Mouse (Mus musculus) heart, embryonic 10.5 days (tissue): ENCODE measurements around the gene Taf8. TPM values are rescaled to one million over a fixed set of nuclear protein-coding genes. Genes with fewer than 3 reads are reported as not detected.

Source experiments
- DNase-seq: peaks from one replicate; pipeline ENCODE4 v3.0.0-alpha.2; 2017; ENCODE audit warnings: low spot score
- H3K27ac ChIP-seq: fragments of 300-500 bp; sonication (generic); 2 replicates; pipeline ENCODE4 v1.5.1; 2016; ENCODE audit warnings: mild to moderate bottlenecking
- H3K27me3 ChIP-seq: fragments of 300-500 bp; sonication (generic); 2 replicates; pipeline ENCODE4 v1.6.1; 2016; ENCODE audit warnings: mild to moderate bottlenecking; ENCODE audit not compliant: poor library complexity, insufficient read depth, severe bottlenecking
- H3K36me3 ChIP-seq: fragments of 300-500 bp; sonication (generic); 2 replicates; pipeline ENCODE4 v1.6.1; 2016; ENCODE audit warnings: mild to moderate bottlenecking, moderate library complexity
- H3K4me1 ChIP-seq: fragments of 300-500 bp; sonication (generic); 2 replicates; pipeline ENCODE4 v1.6.1; 2016; ENCODE audit warnings: mild to moderate bottlenecking
- H3K4me3 ChIP-seq: fragments of 300-500 bp; sonication (generic); 2 replicates; pipeline ENCODE4 v1.5.1; 2016; ENCODE audit warnings: mild to moderate bottlenecking, moderate library complexity
- H3K9me3 ChIP-seq: fragments of 300-500 bp; sonication (generic); 2 replicates; pipeline ENCODE4 v1.6.1; 2016; ENCODE audit warnings: mild to moderate bottlenecking, moderate library complexity
- WGBS: fragments of 180-500 bp; shearing (Covaris S2); methylation state at CpG from one replicate; pipeline ENCODE4 v1.1.7; 2016; 5-methylcytosine and 5-hydroxymethylcytosine counted together
- polyA plus RNA-seq: library from polyadenylated mRNA; unstranded; fragments of >200 nt; fragmentation: Nextera tagmentation; extraction: Ambion mirVana; gene quantifications from 2 replicates; pipeline ENCODE4 v1.2.1, GENCODE M21; 2016

The Taf8 gene
- polyA plus RNA-seq, 1 experiment from 2014 or later: 28.5 TPM

GRCm38 (mm10) chr17:47446025-47446424, 56.1 kb downstream of the Taf8 start:
- H3K9me3 ChIP-seq: no peaks in the 10 kb centered on the region
- peak overlapping the region; percentile 76 for H3K27ac ChIP-seq
- peaks cover 91% of the 10 kb centered on the region for H3K4me1 ChIP-seq
- 0 out of 2 replicates have a peak, but pooled peaks cover 3% of the 10 kb centered on the region for H3K27me3 ChIP-seq
- H3K4me3 ChIP-seq: peak overlapping the region; percentile 6; the same call in 1 of the 2 replicates
- WGBS: 20% methylated on average over 9 of the region's 9 CpGs
- no peaks in the 10 kb centered on the region for H3K36me3 ChIP-seq
- no peak for DNase-seq

DNA sequence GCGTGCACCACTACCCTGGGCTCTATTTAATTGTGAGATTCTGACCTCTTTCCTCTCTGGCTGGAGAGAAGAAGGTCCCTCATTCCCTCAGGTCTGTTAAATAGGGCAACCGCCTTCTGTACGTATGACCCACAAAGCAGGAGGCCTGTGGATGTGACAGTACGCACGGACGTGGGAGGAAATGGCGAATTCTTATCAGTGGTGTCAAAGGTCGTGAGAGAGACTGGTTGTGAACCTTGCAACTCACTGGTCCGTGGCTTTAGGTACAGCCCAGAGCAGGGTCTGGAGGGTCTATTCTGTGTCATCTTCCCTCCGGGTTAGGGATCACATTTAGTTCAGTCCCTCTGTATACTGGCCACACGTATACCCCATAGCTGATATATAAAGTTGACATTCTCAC, 56.6 kb downstream of the Taf8 start:
- DNase-seq: no peak
- no peaks in the 10 kb centered on the region for H3K9me3 ChIP-seq
- H3K27ac ChIP-seq: peak overlapping the region; percentile 76
- H3K36me3 ChIP-seq: no peaks in the 10 kb centered on the region
- peaks cover 91% of the 10 kb centered on the region for H3K4me1 ChIP-seq
- H3K4me3 ChIP-seq: no peak overlapping the region
- 0 out of 2 replicates have a peak, but pooled peaks cover 3% of the 10 kb centered on the region for H3K27me3 ChIP-seq
- 36% methylated on average over 11 of the region's 11 CpGs for WGBS

DNA sequence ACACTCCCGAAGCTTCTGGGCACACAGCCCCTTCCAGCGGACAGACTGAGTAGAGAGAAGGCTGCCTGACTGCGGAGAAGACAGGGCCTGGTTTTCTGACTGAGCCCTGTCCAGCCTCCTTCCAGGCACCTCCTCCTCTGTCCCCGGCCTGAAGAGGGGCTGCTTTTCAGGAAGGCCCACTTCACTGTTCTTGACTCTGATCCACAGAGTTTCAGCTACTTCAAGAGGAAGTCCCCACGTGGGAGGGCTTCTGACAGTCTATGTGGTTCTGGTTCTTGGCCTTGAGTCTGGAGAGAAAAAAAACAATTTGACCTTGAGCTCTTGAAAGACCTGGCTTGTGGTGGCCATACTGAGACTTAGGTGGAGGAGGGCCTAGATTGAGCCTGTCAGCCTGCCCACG, 58.0 kb downstream of the Taf8 start:
- Histone ChIP-seq H3K4me1 (peaks cover 91% of the 10 kb centered on the region), H3K27me3 (0 out of 2 replicates have a peak, but pooled peaks cover 3% of the 10 kb centered on the region), H3K27ac (peak overlapping the region; percentile 76), H3K9me3 (no peaks in the 10 kb centered on the region), H3K4me3 (no peak overlapping the region), H3K36me3 (no peaks in the 10 kb centered on the region)
- WGBS: 49% methylated on average over 6 of the region's 6 CpGs
- no peak for DNase-seq

DNA sequence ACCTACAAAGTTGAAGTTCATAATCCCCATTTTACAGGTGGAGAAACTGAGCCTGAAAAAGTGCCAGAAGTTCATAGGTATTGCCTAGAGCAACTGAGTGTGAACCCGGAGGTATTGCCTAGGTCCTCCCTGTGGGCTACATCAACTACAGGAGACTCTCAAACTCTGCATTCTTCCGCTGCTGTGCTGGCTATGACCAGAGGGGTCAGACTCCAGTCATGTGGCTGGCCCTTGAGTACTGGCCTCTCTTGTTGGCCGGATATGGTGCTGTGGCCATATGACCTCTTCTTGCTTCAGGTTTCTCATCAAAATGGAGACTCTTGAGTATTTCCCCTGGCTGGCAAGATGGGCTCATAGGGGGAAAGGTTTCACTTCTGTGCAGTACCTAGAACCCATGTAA, 59.8 kb downstream of the Taf8 start:
- peaks cover 16% of the 10 kb centered on the region for H3K27me3 ChIP-seq
- no peaks in the 10 kb centered on the region for H3K9me3 ChIP-seq
- peak overlapping the region; percentile 88 for H3K27ac ChIP-seq
- 72% methylated on average over 3 of the region's 3 CpGs for WGBS
- H3K36me3 ChIP-seq: no peaks in the 10 kb centered on the region
- peaks cover 92% of the 10 kb centered on the region for H3K4me1 ChIP-seq
- H3K4me3 ChIP-seq: no peak overlapping the region
- no peak for DNase-seq

DNA sequence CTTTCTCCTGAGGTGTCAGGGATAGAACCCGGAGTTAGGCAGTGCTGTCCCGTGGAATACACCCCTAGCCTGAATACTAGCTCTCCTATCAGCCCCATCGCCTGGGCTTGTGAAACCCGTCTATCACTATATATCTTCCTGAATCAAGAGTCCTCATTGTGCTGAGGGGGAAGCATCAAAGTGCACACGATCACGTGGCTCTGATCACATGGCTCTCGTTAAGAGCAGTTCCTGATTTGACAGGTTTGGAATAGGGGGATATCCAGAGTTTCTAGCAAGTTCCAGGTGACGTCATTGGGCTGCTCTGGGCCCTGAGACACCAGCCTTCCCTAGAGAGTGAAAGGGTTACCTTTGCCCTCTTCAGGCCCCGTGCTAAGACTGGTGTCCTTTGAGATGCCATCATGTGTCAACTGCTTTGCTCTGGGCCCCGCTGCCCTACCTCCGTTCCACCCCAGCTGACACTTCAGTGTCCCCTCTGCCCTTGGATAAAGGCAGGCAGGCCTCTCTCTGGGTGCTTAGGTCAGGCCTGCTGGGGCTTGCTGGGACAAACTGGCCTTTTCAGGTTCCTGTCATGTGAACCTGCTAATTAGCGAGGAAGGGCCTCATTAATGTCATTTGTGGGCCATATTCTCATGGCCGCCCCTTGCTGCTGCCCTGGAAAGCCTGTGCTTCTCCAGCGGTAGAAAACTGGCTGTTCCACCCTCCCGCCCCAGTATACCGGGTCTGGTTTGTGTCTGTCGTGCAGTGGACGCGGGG, 60.6 kb downstream of the Taf8 start:
- 40% methylated on average over 19 of the region's 19 CpGs for WGBS
- H3K36me3 ChIP-seq: no peaks in the 10 kb centered on the region
- H3K27me3 ChIP-seq: peaks cover 24% of the 10 kb centered on the region
- DNase-seq: no peak
- peak overlapping the region; percentile 25; the same call in 1 of the 2 replicates for H3K4me3 ChIP-seq
- peak overlapping the region; percentile 88 for H3K27ac ChIP-seq
- H3K4me1 ChIP-seq: peaks cover 95% of the 10 kb centered on the region
- no peaks in the 10 kb centered on the region for H3K9me3 ChIP-seq

DNA sequence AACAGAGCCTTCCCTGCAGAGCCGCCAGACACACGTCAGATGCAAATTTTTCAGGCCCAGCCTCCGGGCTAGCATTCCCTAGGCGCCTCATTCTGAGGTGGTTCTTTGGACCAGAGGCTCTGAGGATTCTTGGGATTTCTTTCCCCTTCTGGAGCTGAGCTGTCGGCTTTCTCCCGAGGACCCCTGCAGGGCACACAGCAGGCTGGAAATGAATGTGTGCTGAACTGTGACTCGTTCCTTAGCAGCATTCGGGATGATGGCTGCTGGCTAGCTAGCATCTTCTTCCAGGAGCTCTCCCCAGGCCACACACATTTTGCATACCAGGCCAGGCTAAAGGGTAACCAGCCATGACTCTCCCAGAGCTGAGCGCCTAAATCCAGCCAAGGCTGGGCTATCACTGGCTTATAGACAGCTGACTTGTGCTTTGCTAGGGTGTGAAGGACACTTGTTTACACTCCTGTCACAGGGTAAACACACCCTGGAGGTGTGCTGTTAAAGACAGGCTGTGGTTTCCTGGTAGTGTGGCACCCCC, 61.7 kb downstream of the Taf8 start:
- WGBS: 10% methylated on average over 9 of the region's 9 CpGs
- Histone ChIP-seq H3K27ac (peak overlapping the region; percentile 88), H3K9me3 (no peaks in the 10 kb centered on the region), H3K27me3 (peaks cover 26% of the 10 kb centered on the region), H3K36me3 (no peaks in the 10 kb centered on the region), H3K4me3 (no peak overlapping the region; the same call in 1 of the 2 replicates), H3K4me1 (peaks cover 87% of the 10 kb centered on the region)
- DNase-seq: no peak

DNA sequence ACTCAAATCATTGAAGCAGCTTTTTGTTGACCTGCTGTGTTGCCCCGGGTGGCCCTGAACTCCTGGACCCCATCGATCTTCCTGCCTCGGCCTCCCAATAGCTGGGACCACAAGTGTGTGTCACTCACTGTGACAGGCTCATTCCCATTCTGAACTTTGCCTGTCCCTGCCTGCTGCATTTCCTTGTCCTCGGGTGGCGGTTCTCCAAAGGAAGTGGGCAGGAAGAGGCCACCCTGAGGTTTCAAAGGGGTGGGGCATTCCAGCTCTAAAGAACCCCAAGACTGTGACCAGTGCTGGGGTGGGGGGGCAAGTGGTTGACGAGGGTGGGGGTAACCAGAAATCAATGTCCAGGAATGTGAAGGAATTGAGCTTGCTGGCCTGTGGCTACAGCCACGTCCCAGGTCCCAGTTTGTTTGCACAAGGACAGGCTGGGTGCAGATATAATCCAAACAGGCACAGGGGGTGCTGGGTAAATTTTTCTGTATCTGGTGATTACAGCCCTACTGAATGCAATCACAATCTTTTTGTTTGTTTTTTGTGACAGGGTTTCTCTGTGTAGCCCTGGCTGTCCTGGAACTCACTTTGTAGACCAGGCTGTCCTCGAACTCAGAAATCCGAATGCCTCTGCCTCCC, 62.6 kb downstream of the Taf8 start:
- DNase-seq: no peak
- Histone ChIP-seq H3K27ac (peak overlapping the region; percentile 88), H3K4me1 (peaks cover 78% of the 10 kb centered on the region)

GRCm38 (mm10) chr17:47438611-47439010, 63.5 kb downstream of the Taf8 start:
- Histone ChIP-seq H3K27ac (peak overlapping the region; percentile 74; the same call in 1 of the 2 replicates), H3K36me3 (no peaks in the 10 kb centered on the region), H3K4me1 (peaks cover 69% of the 10 kb centered on the region), H3K4me3 (0 out of 2 replicates have a peak overlapping the region, but pooled peaks have one; percentile 74), H3K9me3 (no peaks in the 10 kb centered on the region), H3K27me3 (peaks cover 23% of the 10 kb centered on the region)
- 60% methylated on average over 6 of the region's 6 CpGs for WGBS
- no peak for DNase-seq

More for the DNA sequence above, 62.6 kb downstream of the Taf8 start:
- H3K9me3 ChIP-seq: no peaks in the 10 kb centered on the region
- no peak overlapping the region for H3K4me3 ChIP-seq
- H3K36me3 ChIP-seq: no peaks in the 10 kb centered on the region
- H3K27me3 ChIP-seq: peaks cover 26% of the 10 kb centered on the region
- WGBS: 43% methylated on average over 9 of the region's 9 CpGs

DNA sequence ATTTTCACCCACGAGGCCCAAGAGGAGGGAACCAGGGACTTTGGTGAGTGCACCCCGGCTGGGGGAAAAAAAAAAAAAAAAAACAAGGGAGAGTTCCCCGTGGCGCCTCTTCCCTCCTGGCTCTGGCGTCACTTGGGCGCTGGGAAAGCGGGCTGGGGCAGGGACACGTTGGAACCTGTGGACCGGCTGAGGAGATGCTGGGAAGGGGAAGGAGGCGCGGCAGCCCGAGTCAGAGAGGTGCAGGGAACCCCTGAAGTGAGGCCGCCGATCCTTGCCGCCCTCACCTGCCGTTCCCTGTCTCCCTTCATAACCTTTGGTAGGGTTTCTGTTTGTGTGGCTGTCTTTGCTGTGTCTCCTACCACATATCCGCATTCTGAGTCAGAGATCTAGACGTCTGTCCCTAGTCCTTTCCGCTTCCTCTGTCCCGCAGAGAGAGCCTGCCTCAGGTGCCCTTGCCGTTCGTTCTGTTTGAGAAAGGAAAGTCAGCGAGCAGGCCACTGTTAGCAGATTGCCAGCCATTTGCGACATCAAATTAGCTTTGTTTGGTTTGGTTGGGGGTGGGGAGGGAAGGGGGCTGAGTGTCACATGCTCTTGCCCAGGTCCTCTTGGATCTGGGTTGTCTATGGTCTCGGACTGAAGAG, 65.1 kb downstream of the Taf8 start, which contains the start of gene 1700001C19Rik:
Gene 1700001C19Rik (minus strand): TSS at position 470 of the 641 bp plus-strand sequence.
- peaks cover 59% of the 10 kb centered on the region for H3K4me1 ChIP-seq
- peak within 1 kb of the TSS; percentile 87 for H3K27ac ChIP-seq
- 2% methylated on average over 25 of the region's 25 CpGs for WGBS
- no peaks in the 10 kb centered on the region for H3K36me3 ChIP-seq
- H3K27me3 ChIP-seq: peaks cover 23% of the 10 kb centered on the region
- no peak for DNase-seq
- peak within 1 kb of the TSS; percentile 74 for H3K4me3 ChIP-seq
- no peaks in the 10 kb centered on the region for H3K9me3 ChIP-seq

DNA sequence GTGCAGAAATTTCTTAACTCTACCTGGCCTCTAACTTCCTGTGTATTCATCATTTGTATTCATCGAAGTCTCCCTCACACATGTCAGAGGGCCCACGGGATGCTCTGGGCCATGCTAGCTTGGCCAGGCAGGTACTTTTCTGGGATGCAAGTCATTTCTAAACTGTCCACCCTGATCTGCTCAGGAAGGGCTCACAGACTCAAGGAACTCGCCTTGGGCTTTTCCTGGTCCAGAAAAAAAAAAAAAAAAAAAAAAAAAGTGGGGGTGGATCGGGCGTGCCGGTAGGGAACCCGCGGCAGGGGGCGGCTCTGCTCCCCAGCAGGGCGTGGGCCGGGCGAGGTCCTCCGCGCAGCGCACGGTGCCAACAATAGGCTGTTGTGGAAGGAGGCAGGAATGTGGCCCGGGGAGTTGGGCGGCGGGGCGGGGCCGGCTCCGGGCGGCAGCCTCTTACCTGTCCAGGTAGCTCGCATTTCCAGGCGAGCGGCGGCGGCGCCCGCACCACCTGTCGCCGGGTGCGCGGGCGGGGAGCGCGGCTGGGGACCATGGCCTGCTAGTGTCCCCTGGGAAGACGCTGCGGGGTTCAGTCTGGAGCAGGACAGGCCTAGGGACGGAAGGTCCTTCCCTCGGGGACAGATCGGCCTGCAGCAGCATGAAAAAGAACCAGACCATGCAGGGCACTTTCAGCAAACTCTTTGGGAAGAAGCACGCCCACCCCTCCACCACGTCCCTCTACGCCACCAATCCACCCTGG, 65.8 kb downstream of the Taf8 start, which contains the start of gene AI661453:
Gene AI661453 (plus strand): TSS at position 460 of the 751 bp plus-strand sequence.
- H3K36me3 ChIP-seq: no peaks in the 10 kb centered on the region
- H3K27ac ChIP-seq: peak within 1 kb of the TSS; percentile 87
- no peaks in the 10 kb centered on the region for H3K9me3 ChIP-seq
- H3K27me3 ChIP-seq: peaks cover 23% of the 10 kb centered on the region
- no peak for DNase-seq
- under 1% methylated on average over 45 of the region's 45 CpGs for WGBS
- H3K4me3 ChIP-seq: peak within 1 kb of the TSS; percentile 74
- H3K4me1 ChIP-seq: peaks cover 52% of the 10 kb centered on the region
